Comparison of ENCODE assay signal across 9 mouse cellular contexts in the genomic region with DNA sequence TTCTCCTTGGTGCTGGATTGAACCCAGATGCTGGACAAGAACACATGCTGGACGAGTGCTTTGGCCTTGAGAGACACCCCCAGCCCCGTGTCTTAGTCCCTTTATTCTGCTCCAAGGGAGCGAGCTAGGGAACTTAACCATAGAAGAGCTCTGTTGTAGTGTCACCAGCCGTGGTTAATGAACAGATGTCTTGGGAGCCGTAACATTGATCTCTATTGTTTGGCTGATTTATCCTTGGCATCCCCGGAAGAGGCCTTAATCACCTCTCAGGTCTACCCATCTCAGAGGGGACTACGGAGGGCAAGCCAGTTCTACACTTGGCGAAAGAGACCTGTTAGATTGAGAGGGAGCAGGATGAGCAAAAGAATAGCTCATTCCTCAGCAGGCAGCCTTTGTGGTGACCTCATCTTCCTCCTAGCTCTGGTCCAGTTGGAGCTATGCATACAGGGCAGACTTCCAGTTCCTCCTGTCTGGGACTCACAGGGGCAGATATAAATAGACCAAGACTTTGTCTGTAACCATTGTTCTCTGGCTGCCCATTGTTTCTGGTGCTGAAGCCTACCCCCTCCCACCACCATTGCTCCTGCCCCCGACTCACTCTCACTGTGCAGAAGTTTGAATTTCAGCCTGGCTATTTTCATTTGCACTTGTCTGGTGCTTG.
DNase-seq lines count a peak whose midpoint lies in the region; ATAC-seq and TF ChIP-seq lines count a peak whose summit lies in the region.
"Had no signal": no experiment of that assay in that cellular context is flagged by ENCODE, and none has a peak within 500 bp of the region (broad histone marks: within the 10 kb centered on the region; RNA-seq: fewer than 3 reads in every experiment).

No protein-coding gene starts in this region.

- no peak for TF ChIP-seq CTCF in gastrocnemius, adult 2 months (IDR thresholded peaks at IDR 0.05)

- no peaks in the 10 kb centered on the region for H3K9me3 ChIP-seq in intestine, embryonic 15.5 days

- ATAC-seq in intestine, embryonic 15.5 days = peak; percentile 60
- no peak for ATAC-seq in inflammation-experienced regulatory T-cells, adult 6 months
- no peak for ATAC-seq in monocyte, adult 5-6 weeks (replicated peaks; ENCODE audit: insufficient number of reproducible peaks, low FRiP score, low TSS enrichment, poor library complexity, severe bottlenecking)

- H3K9ac ChIP-seq in intestine, embryonic 15.5 days = no peak overlapping the region

- H3K4me3 ChIP-seq in gastrocnemius, adult 2 months = peak overlapping the region; percentile 39
- no peak overlapping the region for H3K4me3 ChIP-seq in intestine, embryonic 15.5 days (replicated peaks)
- H3K4me3 ChIP-seq: erythroblast, embryonic 14.5 days had no signal

- no peak overlapping the region for H3K4me2 ChIP-seq in intestine, embryonic 15.5 days (replicated peaks)

- H3K36me3 ChIP-seq in intestine, embryonic 15.5 days = no peaks in the 10 kb centered on the region

- no peaks in the 10 kb centered on the region for H3K27me3 ChIP-seq in intestine, embryonic 15.5 days (replicated peaks)

- peak; percentile 70 for DNase-seq in gastrocnemius, adult 2 months
- DNase-seq in gastrocnemius, adult 8-10 months (ENCODE audit: low spot score in 2 of 2) = no peak
- DNase-seq in cerebellum, adult 11 months = peak; percentile 36
- peak; percentile 63 for DNase-seq in gastrocnemius, postnatal 25 days
- peak; percentile 87 for DNase-seq in lung, postnatal 25 days (ENCODE audit: low spot score)

- H3K4me1 ChIP-seq in intestine, embryonic 15.5 days (replicated peaks) = peaks cover 45% of the 10 kb centered on the region

- WGBS in intestine, embryonic 15.5 days = 43% methylated on average over 9 of the region's 9 CpGs

- H3K27ac ChIP-seq in gastrocnemius, adult 2 months = peak overlapping the region; percentile 73
- peak overlapping the region; percentile 39; the same call in 1 of the 2 replicates for H3K27ac ChIP-seq in intestine, embryonic 15.5 days

- intact Hi-C loops in gastrocnemius, adult 2 months (cut with DNase I) = no loop called here

Comparison
In these comparisons a context has a peak if more than half of its experiments do, and no peak if none do; other contexts are left out.
1. DNase-seq: peak in gastrocnemius, adult 2 months (single experiment), cerebellum, adult 11 months (single experiment), gastrocnemius, postnatal 25 days (single experiment) and lung, postnatal 25 days (single experiment); none in gastrocnemius, adult 8-10 months (0 of 2).